Mouse (Mus musculus) lung, embryonic 16.5 days (tissue): ENCODE results near the gene Klhl23. TPM values are rescaled to one million over a fixed set of nuclear protein-coding genes. Genes with fewer than 3 reads are reported as not detected.
"Not testable (repeated sequence)": the region's sequence is repeated elsewhere in the genome, so short reads cannot be mapped to it uniquely, and the experiment has no call there.

ENCODE experiments used
- ATAC-seq: fragments of 200-750 bp; cut with Nextera tagmentation; 2 replicates; pipeline ENCODE4 v1.8.0; 2017; ENCODE audit warnings: low read depth, mild to moderate bottlenecking, moderate library complexity
- H3K27ac ChIP-seq: fragments of 300-500 bp; sonication (generic); 2 replicates; pipeline ENCODE4 v1.5.1; 2014; ENCODE audit warnings: mild to moderate bottlenecking, control low read depth, low read length
- H3K27me3 ChIP-seq: fragments of 300-500 bp; sonication (generic); 2 replicates; pipeline ENCODE4 v1.6.1; 2014; ENCODE audit warnings: low read depth, low read length, mixed read lengths; ENCODE audit not compliant: control insufficient read depth, insufficient read depth
- H3K36me3 ChIP-seq: fragments of 300-500 bp; sonication (generic); 2 replicates; pipeline ENCODE4 v1.6.1; 2014; ENCODE audit warnings: low read length; ENCODE audit not compliant: control insufficient read depth, insufficient read depth
- H3K4me1 ChIP-seq: fragments of 300-500 bp; sonication (generic); replicated peaks from 2 replicates; pipeline ENCODE4 v1.6.1; 2014; ENCODE audit warnings: low read length, mixed read lengths; ENCODE audit not compliant: control insufficient read depth, insufficient read depth
- H3K4me2 ChIP-seq: fragments of 300-500 bp; sonication (generic); 2 replicates; pipeline ENCODE4 v1.6.1; 2014; ENCODE audit warnings: low read depth, low read length, control low read depth
- H3K4me3 ChIP-seq: fragments of 300-500 bp; sonication (generic); 2 replicates; pipeline ENCODE4 v1.5.1; 2014; ENCODE audit warnings: mild to moderate bottlenecking, low read length, control low read depth
- H3K9ac ChIP-seq: fragments of 300-500 bp; sonication (generic); 2 replicates; pipeline ENCODE4 v1.6.1; 2014; ENCODE audit warnings: low read length, control low read depth
- H3K9me3 ChIP-seq: fragments of 300-500 bp; sonication (generic); 2 replicates; pipeline ENCODE4 v1.6.1; 2016; ENCODE audit warnings: low read length; ENCODE audit not compliant: control insufficient read depth
- WGBS: fragments of 180-500 bp; shearing (Covaris S2); extraction: QIAGEN DNeasy Blood & Tissue Kit; methylation state at CpG from one replicate; pipeline ENCODE4 v1.1.7; 2014; 5-methylcytosine and 5-hydroxymethylcytosine counted together
- polyA plus RNA-seq: library from polyadenylated mRNA; unstranded; fragments of >200 nt; fragmentation: Nextera tagmentation; extraction: Ambion mirVana; gene quantifications from 2 replicates; pipeline ENCODE4 v1.2.1, GENCODE M21; 2015

Gene Klhl23
- polyA plus RNA-seq, 1 experiment from 2014 or later: 43.1 TPM

- no peak overlapping the region for H3K9ac ChIP-seq
- H3K4me2 ChIP-seq: no peak overlapping the region
- no peak overlapping the region for H3K27ac ChIP-seq
- H3K36me3 ChIP-seq: no peaks in the 10 kb centered on the region
- no peaks in the 10 kb centered on the region for H3K27me3 ChIP-seq
- H3K4me3 ChIP-seq: no peak overlapping the region
- H3K9me3 ChIP-seq: no peaks in the 10 kb centered on the region
- H3K4me1 ChIP-seq: no peaks in the 10 kb centered on the region
- 51% methylated on average over 8 of the region's 8 CpGs for WGBS
- no peak for ATAC-seq
Observed at GRCm38 (mm10) chr2:69803756-69804155, 18.0 kb upstream of the Klhl23 start.

GRCm38 (mm10) chr2:69804663-69805062 lies 17.1 kb upstream of the Klhl23 start:
- H3K27ac ChIP-seq, H3K9me3 ChIP-seq, H3K36me3 ChIP-seq, H3K4me3 ChIP-seq, H3K27me3 ChIP-seq, ATAC-seq, H3K4me1 ChIP-seq, H3K4me2 ChIP-seq, H3K9ac ChIP-seq: not testable (repeated sequence)
- WGBS: 69% methylated on average over 8 of the region's 9 CpGs

- no peaks in the 10 kb centered on the region for H3K27me3 ChIP-seq
- no peak overlapping the region for H3K9ac ChIP-seq
- 61% methylated on average over 15 of the region's 15 CpGs for WGBS
- H3K4me3 ChIP-seq: no peak overlapping the region
- no peaks in the 10 kb centered on the region for H3K9me3 ChIP-seq
- no peaks in the 10 kb centered on the region for H3K4me1 ChIP-seq
- H3K4me2 ChIP-seq: no peak overlapping the region
- ATAC-seq: no peak
- no peak overlapping the region for H3K27ac ChIP-seq
- H3K36me3 ChIP-seq: no peaks in the 10 kb centered on the region
Observed at GRCm38 (mm10) chr2:69810169-69810568, 11.6 kb upstream of the Klhl23 start.

GRCm38 (mm10) chr2:69811349-69811748 lies 10.4 kb upstream of the Klhl23 start:
- not testable (repeated sequence) for H3K36me3 ChIP-seq, H3K9ac ChIP-seq, H3K4me3 ChIP-seq, H3K27me3 ChIP-seq, H3K9me3 ChIP-seq, ATAC-seq, H3K27ac ChIP-seq, H3K4me1 ChIP-seq, H3K4me2 ChIP-seq
- 52% methylated on average over 7 of the region's 7 CpGs for WGBS

- Histone ChIP-seq H3K27ac (peak overlapping the region; percentile 49), H3K4me1 (peaks cover 9% of the 10 kb centered on the region)
- peak; percentile 81 for ATAC-seq
Observed at GRCm38 (mm10) chr2:69816575-69816974, 5.2 kb upstream of the Klhl23 start.

GRCm38 (mm10) chr2:69818350-69819085 lies 3.2 kb upstream of the Klhl23 start:
- no peak overlapping the region for H3K4me3 ChIP-seq
- no peak for ATAC-seq
- no peak overlapping the region for H3K9ac ChIP-seq
- H3K4me2 ChIP-seq: no peak overlapping the region
- WGBS: 69% methylated on average over 9 of the region's 9 CpGs
- no peaks in the 10 kb centered on the region for H3K9me3 ChIP-seq
- H3K36me3 ChIP-seq: no peaks in the 10 kb centered on the region
- peaks cover 11% of the 10 kb centered on the region for H3K4me1 ChIP-seq
- no peak overlapping the region for H3K27ac ChIP-seq
- no peaks in the 10 kb centered on the region for H3K27me3 ChIP-seq

More at GRCm38 (mm10) chr2:69816575-69816974, 5.2 kb upstream of the Klhl23 start:
- Histone ChIP-seq H3K4me2 (no peak overlapping the region), H3K27me3 (no peaks in the 10 kb centered on the region), H3K4me3 (no peak overlapping the region), H3K9me3 (no peaks in the 10 kb centered on the region), H3K36me3 (no peaks in the 10 kb centered on the region), H3K9ac (no peak overlapping the region)
- 27% methylated on average over 5 of the region's 5 CpGs for WGBS

GRCm38 (mm10) chr2:69820201-69820600 lies 1.5 kb upstream of the Klhl23 start:
- 63% methylated on average over 1 of the region's 1 CpGs for WGBS
- Histone ChIP-seq H3K4me3 (no peak overlapping the region), H3K27ac (no peak overlapping the region), H3K27me3 (no peaks in the 10 kb centered on the region), H3K9me3 (no peaks in the 10 kb centered on the region), H3K4me2 (no peak overlapping the region), H3K36me3 (no peaks in the 10 kb centered on the region), H3K4me1 (peaks cover 15% of the 10 kb centered on the region), H3K9ac (no peak overlapping the region)
- no peak for ATAC-seq

- ATAC-seq: peak; percentile 77
- Histone ChIP-seq H3K36me3 (no peaks in the 10 kb centered on the region), H3K9ac (peak overlapping the region; percentile 89), H3K9me3 (no peaks in the 10 kb centered on the region), H3K4me1 (peaks cover 9% of the 10 kb centered on the region), H3K27me3 (no peaks in the 10 kb centered on the region), H3K4me3 (peak overlapping the region; percentile 85), H3K27ac (peak overlapping the region; percentile 94), H3K4me2 (peak overlapping the region; percentile 85)
- under 1% methylated on average over 54 of the region's 80 CpGs for WGBS
Observed at GRCm38 (mm10) chr2:69822361-69823128, 801 bp downstream of the Klhl23 start.

GRCm38 (mm10) chr2:69823129-69823677 lies 1.5 kb downstream of the Klhl23 start:
- H3K4me3 ChIP-seq: peak overlapping the region; percentile 85
- peak overlapping the region; percentile 89 for H3K9ac ChIP-seq
- no peaks in the 10 kb centered on the region for H3K36me3 ChIP-seq
- H3K4me1 ChIP-seq: peaks cover 9% of the 10 kb centered on the region
- no peaks in the 10 kb centered on the region for H3K9me3 ChIP-seq
- H3K27me3 ChIP-seq: no peaks in the 10 kb centered on the region
- H3K4me2 ChIP-seq: peak overlapping the region; percentile 85
- H3K27ac ChIP-seq: peak overlapping the region; percentile 94
- WGBS: 1% methylated on average over 44 of the region's 45 CpGs
- peak; percentile 84 for ATAC-seq
